Mouse (Mus musculus) midbrain, embryonic 14.5 days (tissue): ENCODE data around the gene Capn7. TPM values are rescaled to one million over a fixed set of nuclear protein-coding genes. Genes with fewer than 3 reads are reported as not detected.

ENCODE experiments used
- ATAC-seq: fragments of 200-750 bp; cut with Nextera tagmentation; 2 replicates; pipeline ENCODE4 v1.8.0; 2017; ENCODE audit warnings: moderate number of reproducible peaks, moderate library complexity; ENCODE audit not compliant: low FRiP score, low TSS enrichment
- DNase-seq: peaks from one replicate; pipeline ENCODE4 v3.0.0-alpha.2; 2015
- H3K27ac ChIP-seq: fragments of 300-500 bp; sonication (generic); replicated peaks from 2 replicates; pipeline ENCODE4 v1.5.1; 2014; ENCODE audit warnings: mild to moderate bottlenecking, low read depth, low read length, moderate library complexity
- H3K27me3 ChIP-seq: fragments of 300-500 bp; sonication (generic); 2 replicates; pipeline ENCODE4 v1.6.1; 2014; ENCODE audit warnings: low read length, control low read depth, mixed read lengths; ENCODE audit not compliant: control insufficient read depth, insufficient read depth
- H3K36me3 ChIP-seq: fragments of 300-500 bp; sonication (generic); 2 replicates; pipeline ENCODE4 v1.6.1; 2014; ENCODE audit warnings: low read length, control low read depth; ENCODE audit not compliant: control insufficient read depth, insufficient read depth
- H3K4me1 ChIP-seq: fragments of 300-500 bp; sonication (generic); 2 replicates; pipeline ENCODE4 v1.6.1; 2014; ENCODE audit warnings: mild to moderate bottlenecking, antibody characterized with exemption, low read length, control low read depth; ENCODE audit not compliant: control insufficient read depth, insufficient read depth
- H3K4me2 ChIP-seq: fragments of 300-500 bp; sonication (generic); 2 replicates; pipeline ENCODE4 v1.6.1; 2014; ENCODE audit warnings: mild to moderate bottlenecking, low read length, moderate library complexity
- H3K4me3 ChIP-seq: fragments of 300-500 bp; sonication (generic); replicated peaks from 2 replicates; pipeline ENCODE4 v1.5.1; 2014; ENCODE audit warnings: low read depth, low read length
- H3K9ac ChIP-seq: fragments of 300-500 bp; sonication (generic); replicated peaks from 2 replicates; pipeline ENCODE4 v1.6.1; 2014; ENCODE audit warnings: mild to moderate bottlenecking, low read length, moderate library complexity
- H3K9me3 ChIP-seq: fragments of 300-500 bp; sonication (generic); 2 replicates; pipeline ENCODE4 v1.6.1; 2016; ENCODE audit warnings: low read length, control low read depth, mixed read lengths; ENCODE audit not compliant: control insufficient read depth
- WGBS: fragments of 180-500 bp; shearing (Covaris S2); extraction: QIAGEN DNeasy Blood & Tissue Kit; methylation state at CpG from one replicate; pipeline ENCODE4 v1.1.7; 2014; 5-methylcytosine and 5-hydroxymethylcytosine counted together
- polyA plus RNA-seq: library from polyadenylated mRNA; unstranded; fragments of >200 nt; fragmentation: Nextera tagmentation; extraction: Ambion mirVana; gene quantifications from 2 replicates; pipeline ENCODE4 v1.2.1, GENCODE M21; 2014

Gene Capn7
- polyA plus RNA-seq, 1 experiment from 2014 or later, result 89.4 TPM

- peaks cover 2% of the 10 kb centered on the region for H3K36me3 ChIP-seq
- no peak overlapping the region for H3K4me3 ChIP-seq
- H3K27me3 ChIP-seq, result no peaks in the 10 kb centered on the region
- ATAC-seq (no peak), DNase-seq (no peak)
- no peaks in the 10 kb centered on the region for H3K9me3 ChIP-seq
- no peak overlapping the region for H3K27ac ChIP-seq
- 94% methylated on average over 7 of the region's 7 CpGs for WGBS
- H3K9ac ChIP-seq, result no peak overlapping the region
- no peaks in the 10 kb centered on the region for H3K4me1 ChIP-seq
- H3K4me2 ChIP-seq, result no peak overlapping the region
Measured at GRCm38 (mm10) chr14:31395629-31396199, 59.3 kb downstream of the Capn7 start.

DNA sequence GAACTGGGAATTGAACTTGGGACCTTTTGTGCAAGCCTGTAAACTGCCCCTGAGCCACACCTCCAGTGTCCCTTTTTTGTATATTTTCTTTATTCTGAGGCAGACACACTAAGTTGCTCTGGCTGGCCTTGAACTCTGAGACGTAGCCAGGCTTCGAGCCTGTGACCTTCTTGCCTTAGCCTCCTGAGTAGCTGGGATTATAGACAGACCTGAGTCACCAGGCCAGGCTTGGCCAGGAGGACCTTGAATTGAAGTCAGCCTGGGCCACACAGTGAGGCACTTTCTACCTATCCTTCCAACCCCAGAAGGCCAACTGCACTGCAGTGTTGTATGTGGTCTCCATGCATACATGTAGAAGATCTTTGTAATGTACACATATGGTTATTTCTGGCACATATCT is 60.0 kb downstream of the Capn7 start:
- Histone ChIP-seq H3K36me3 (peaks cover 5% of the 10 kb centered on the region), H3K27ac (no peak overlapping the region), H3K4me2 (no peak overlapping the region), H3K9me3 (no peaks in the 10 kb centered on the region), H3K9ac (no peak overlapping the region), H3K27me3 (no peaks in the 10 kb centered on the region), H3K4me3 (no peak overlapping the region), H3K4me1 (no peaks in the 10 kb centered on the region)
- WGBS, result 92% methylated on average over 2 of the region's 2 CpGs
- no peak for DNase-seq
- no peak for ATAC-seq

DNA sequence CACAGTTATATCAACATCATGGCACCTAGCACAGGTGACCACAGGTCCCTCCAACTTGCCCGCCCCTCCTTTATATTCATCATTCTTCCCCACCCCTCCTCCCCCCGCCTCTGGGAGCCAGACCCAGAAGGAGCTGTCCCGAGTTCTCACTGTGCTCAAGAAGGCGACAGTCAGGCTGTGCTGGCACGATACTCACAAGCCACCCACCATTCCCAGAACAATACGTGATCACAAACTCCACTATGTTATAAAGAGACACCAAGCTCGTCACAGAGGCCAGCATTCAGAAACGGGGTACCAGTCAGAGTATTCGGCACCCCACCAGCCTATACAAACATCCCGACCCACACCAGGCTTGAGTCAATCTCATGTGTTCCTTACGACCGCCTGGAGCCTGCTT is 60.9 kb downstream of the Capn7 start:
- Histone ChIP-seq H3K27ac (no peak overlapping the region), H3K4me1 (no peaks in the 10 kb centered on the region), H3K9ac (no peak overlapping the region), H3K27me3 (no peaks in the 10 kb centered on the region), H3K9me3 (no peaks in the 10 kb centered on the region), H3K4me3 (no peak overlapping the region), H3K4me2 (no peak overlapping the region), H3K36me3 (peaks cover 5% of the 10 kb centered on the region)
- 88% methylated on average over 12 of the region's 12 CpGs for WGBS
- DNase-seq, result no peak
- no peak for ATAC-seq

DNA sequence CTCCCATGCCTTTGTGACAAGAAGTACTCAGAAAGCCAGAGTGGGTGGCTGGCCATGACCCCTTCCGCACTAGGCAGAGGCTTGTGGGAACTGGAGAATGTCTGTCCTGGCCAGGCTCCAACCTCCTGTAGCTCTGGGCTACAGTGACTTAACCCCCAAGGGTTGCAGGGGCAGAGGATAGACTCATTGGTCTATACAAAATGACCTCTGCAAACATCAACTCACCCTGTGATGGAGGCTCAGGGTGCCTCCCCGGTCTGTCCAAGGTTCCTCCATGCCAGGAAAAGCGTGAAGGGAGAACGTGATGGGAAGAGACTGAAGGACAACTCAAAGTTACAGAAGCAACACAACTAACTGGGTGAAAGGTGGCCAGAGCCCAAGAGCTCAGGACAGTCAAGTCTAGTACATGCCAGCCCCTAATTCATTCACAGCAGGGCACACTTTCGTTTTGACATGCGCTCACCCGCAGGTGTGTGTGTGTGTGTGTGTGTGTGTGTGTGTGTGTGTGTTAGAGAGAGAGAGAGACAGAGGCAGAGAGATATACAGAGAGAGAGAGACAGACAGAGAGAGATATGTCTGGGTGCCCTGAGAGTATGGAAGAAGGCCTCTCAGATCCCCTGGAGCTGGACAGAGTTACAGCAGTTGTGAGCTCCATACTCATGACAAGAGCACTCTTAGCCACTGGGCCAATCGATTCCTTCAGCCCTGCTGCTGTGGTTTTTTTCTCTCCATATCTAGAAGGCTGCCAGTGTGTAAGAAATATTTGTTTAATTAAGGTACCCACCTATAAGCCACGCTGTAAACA is 61.6 kb downstream of the Capn7 start:
- Histone ChIP-seq H3K36me3 (peaks cover 9% of the 10 kb centered on the region), H3K9me3 (no peaks in the 10 kb centered on the region), H3K4me2 (no peak overlapping the region), H3K4me3 (no peak overlapping the region), H3K27ac (no peak overlapping the region), H3K9ac (no peak overlapping the region), H3K27me3 (no peaks in the 10 kb centered on the region), H3K4me1 (no peaks in the 10 kb centered on the region)
- DNase-seq, result no peak
- no peak for ATAC-seq
- WGBS, result 87% methylated on average over 9 of the region's 9 CpGs

GRCm38 (mm10) chr14:31398819-31399218 is 62.4 kb downstream of the Capn7 start:
- Histone ChIP-seq H3K9ac (no peak overlapping the region), H3K27ac (no peak overlapping the region), H3K4me2 (no peak overlapping the region), H3K36me3 (peaks cover 16% of the 10 kb centered on the region), H3K4me3 (no peak overlapping the region), H3K4me1 (no peaks in the 10 kb centered on the region), H3K27me3 (no peaks in the 10 kb centered on the region), H3K9me3 (no peaks in the 10 kb centered on the region)
- no peak for DNase-seq
- no peak for ATAC-seq
- WGBS, result 88% methylated on average over 11 of the region's 11 CpGs

DNA sequence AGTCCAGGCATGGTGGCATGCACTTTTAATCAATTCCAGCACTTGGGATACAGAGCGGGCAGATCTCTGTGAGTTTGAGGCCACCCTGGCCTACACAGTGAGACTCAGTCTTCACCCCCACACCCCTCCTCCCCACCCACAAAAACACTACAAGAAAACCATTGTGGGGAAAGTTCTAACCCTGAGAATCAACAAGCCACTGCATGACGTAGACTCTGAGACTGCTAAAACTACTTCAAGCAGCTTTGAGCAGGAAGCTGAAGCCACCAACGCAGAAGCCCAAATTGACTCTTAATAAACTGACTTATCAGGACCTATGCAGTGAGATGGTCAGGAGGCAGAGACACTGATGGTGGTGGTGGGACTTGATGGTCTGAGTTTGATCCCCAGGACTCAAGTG is 62.8 kb downstream of the Capn7 start:
- Histone ChIP-seq H3K27ac (no peak overlapping the region), H3K36me3 (peaks cover 16% of the 10 kb centered on the region), H3K4me2 (no peak overlapping the region), H3K4me1 (no peaks in the 10 kb centered on the region), H3K4me3 (no peak overlapping the region), H3K9me3 (no peaks in the 10 kb centered on the region), H3K9ac (no peak overlapping the region), H3K27me3 (no peaks in the 10 kb centered on the region)
- 88% methylated on average over 3 of the region's 3 CpGs for WGBS
- ATAC-seq, result no peak
- no peak for DNase-seq

DNA sequence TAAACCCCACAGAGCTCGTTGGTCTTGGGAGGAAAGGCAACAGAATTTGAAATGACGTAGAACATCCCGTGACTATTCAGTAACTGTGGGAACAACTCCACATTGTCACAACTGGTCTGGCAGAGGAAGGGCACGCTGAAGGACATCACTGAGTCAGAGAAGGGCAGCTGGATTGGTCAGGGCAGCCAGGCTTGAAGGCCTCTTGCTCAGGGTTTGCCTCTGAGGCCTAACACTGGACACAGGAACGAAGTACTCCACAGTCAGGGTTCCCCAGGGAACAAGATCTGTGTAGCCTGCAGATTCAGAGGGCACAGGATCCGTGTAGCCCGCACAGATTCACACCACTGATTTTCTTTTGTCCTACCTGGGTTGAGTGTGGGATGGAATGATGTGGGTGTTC is 63.8 kb downstream of the Capn7 start:
- DNase-seq, result no peak
- 84% methylated on average over 7 of the region's 7 CpGs for WGBS

DNA sequence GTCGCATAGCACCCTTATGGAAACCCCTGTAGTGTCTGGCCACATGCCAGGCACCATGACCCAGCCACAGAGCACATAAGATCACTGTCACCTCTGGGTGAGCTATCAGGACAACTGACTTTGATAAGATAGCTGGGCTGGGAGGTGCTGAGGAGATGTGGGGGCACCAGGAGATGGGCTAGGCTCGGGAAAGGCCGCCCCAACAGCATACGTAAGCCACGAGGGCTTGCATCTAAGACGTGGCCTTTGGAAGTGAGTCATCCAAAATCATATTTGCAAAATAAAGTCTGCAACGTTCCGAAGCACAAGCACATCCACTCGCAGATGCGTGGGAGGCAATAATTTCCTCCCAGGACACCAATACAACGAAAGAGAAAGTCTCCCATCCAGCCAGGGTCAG is 64.5 kb downstream of the Capn7 start:
- H3K9me3 ChIP-seq, result no peaks in the 10 kb centered on the region
- no peak overlapping the region for H3K4me2 ChIP-seq
- H3K4me3 ChIP-seq, result no peak overlapping the region
- no peaks in the 10 kb centered on the region for H3K27me3 ChIP-seq
- ATAC-seq, result no peak
- H3K36me3 ChIP-seq, result peaks cover 24% of the 10 kb centered on the region
- H3K9ac ChIP-seq, result no peak overlapping the region
- DNase-seq, result no peak
- 89% methylated on average over 11 of the region's 11 CpGs for whole genome bisulfite sequencing
- no peaks in the 10 kb centered on the region for H3K4me1 ChIP-seq
- H3K27ac ChIP-seq, result no peak overlapping the region

More for the DNA sequence above, 63.8 kb downstream of the Capn7 start:
- no peak overlapping the region for H3K9ac ChIP-seq
- no peak for ATAC-seq
- H3K4me3 ChIP-seq, result no peak overlapping the region
- no peaks in the 10 kb centered on the region for H3K27me3 ChIP-seq
- no peak overlapping the region for H3K27ac ChIP-seq
- peaks cover 21% of the 10 kb centered on the region for H3K36me3 ChIP-seq
- no peak overlapping the region for H3K4me2 ChIP-seq
- H3K9me3 ChIP-seq, result no peaks in the 10 kb centered on the region
- no peaks in the 10 kb centered on the region for H3K4me1 ChIP-seq

GRCm38 (mm10) chr14:31401918-31402427 is 65.5 kb downstream of the Capn7 start:
- Histone ChIP-seq H3K4me2 (no peak overlapping the region), H3K36me3 (peaks cover 31% of the 10 kb centered on the region), H3K4me1 (no peaks in the 10 kb centered on the region), H3K9me3 (no peaks in the 10 kb centered on the region), H3K27me3 (no peaks in the 10 kb centered on the region), H3K4me3 (no peak overlapping the region), H3K9ac (no peak overlapping the region), H3K27ac (no peak overlapping the region)
- ATAC-seq (no peak), DNase-seq (no peak)
- 87% methylated on average over 6 of the region's 6 CpGs for WGBS
